In genomic region chr7:110823076-110823475, GRCm38 (mm10) we compare ENCODE assay signal across 35 mouse cellular contexts. TPM values are rescaled to one million over a fixed set of nuclear protein-coding genes. Genes with fewer than 3 reads are reported as not detected.
DNase-seq lines count a peak whose midpoint lies in the region; ATAC-seq and TF ChIP-seq lines count a peak whose summit lies in the region.
"Had no signal": no experiment of that assay in that cellular context is flagged by ENCODE, and none has a peak within 500 bp of the region (broad histone marks: within the 10 kb centered on the region; RNA-seq: fewer than 3 reads in every experiment).

No protein-coding gene starts in this region.

- no peak overlapping the region for H3K4me3 ChIP-seq in layer of hippocampus, adult 2 months
- H3K4me3 ChIP-seq in lung, embryonic 15.5 days = no peak overlapping the region
- no peak overlapping the region for H3K4me3 ChIP-seq in bone marrow macrophage, adult 2 months (ENCODE audit: insufficient read depth, low read length)
- H3K4me3 ChIP-seq: embryonic facial prominence, embryonic 13.5 days; forebrain, embryonic 10.5 days; forebrain, embryonic 15.5 days; hindbrain, embryonic 15.5 days; liver, embryonic 13.5 days; midbrain, embryonic 13.5 days; neural tube, embryonic 15.5 days; stomach, embryonic 15.5 days had no signal

- peak; percentile 71 for DNase-seq in heart, adult 11 months
- no peak for DNase-seq in heart, postnatal 4 days
- DNase-seq in layer of hippocampus, adult 2 months (ENCODE audit: low spot score in 2 of 2) = no peak
- no peak for DNase-seq in layer of hippocampus, adult 8-10 months (ENCODE audit: low spot score in 2 of 2)
- no peak for DNase-seq in lung, postnatal 14 days
- DNase-seq in spleen, postnatal 36 days (ENCODE audit: low spot score in 2 of 2) = no peak
- DNase-seq: adrenal gland, adult 8-10 months; cerebellum, adult 11-12 months; cerebellum, postnatal 10 days; gastrocnemius, postnatal 25 days; heart, adult 18-20 months; kidney, adult 2 months; kidney, postnatal 36 days; layer of hippocampus, postnatal 36 days; liver, embryonic 13.5 days; retina, postnatal 1 day; right cerebral cortex, postnatal 14 days; thymus, postnatal 14 days had no signal

- no peaks in the 10 kb centered on the region for H3K27me3 ChIP-seq in lung, embryonic 15.5 days
- H3K27me3 ChIP-seq: CH12.LX; embryonic facial prominence, embryonic 13.5 days; forebrain, embryonic 15.5 days; hindbrain, embryonic 15.5 days; liver, embryonic 13.5 days; midbrain, embryonic 13.5 days; neural tube, embryonic 15.5 days; stomach, embryonic 15.5 days had no signal

- ATAC-seq in lung, embryonic 15.5 days (ENCODE audit: borderline replicate concordance, extremely low read depth, low FRiP score, low TSS enrichment) = 0 out of 2 replicates have a peak, but pooled peaks have one; percentile 8
- ATAC-seq: forebrain, embryonic 15.5 days; inflammation-experienced regulatory T-cells, adult 6 months; midbrain, embryonic 13.5 days had no signal

- H3K4me2 ChIP-seq in lung, embryonic 15.5 days = no peak overlapping the region
- H3K4me2 ChIP-seq: embryonic facial prominence, embryonic 13.5 days; forebrain, embryonic 15.5 days; hindbrain, embryonic 15.5 days; liver, embryonic 13.5 days; lung, embryonic 14.5 days; midbrain, embryonic 13.5 days; neural tube, embryonic 15.5 days; stomach, embryonic 15.5 days had no signal

- peak overlapping the region; percentile 2; the same call in 1 of the 2 replicates for H3K27ac ChIP-seq in layer of hippocampus, adult 2 months
- H3K27ac ChIP-seq in lung, embryonic 15.5 days = no peak overlapping the region
- peak overlapping the region; percentile 83 for H3K27ac ChIP-seq in bone marrow macrophage, adult 2 months (ENCODE audit: insufficient read depth, low read depth, low read length)
- H3K27ac ChIP-seq: forebrain, embryonic 10.5 days; forebrain, embryonic 15.5 days; hindbrain, embryonic 15.5 days; liver, embryonic 13.5 days; midbrain, embryonic 13.5 days; neural tube, embryonic 15.5 days; stomach, embryonic 15.5 days had no signal

- H3K9ac ChIP-seq in lung, embryonic 15.5 days = no peak overlapping the region
- H3K9ac ChIP-seq: embryonic facial prominence, embryonic 13.5 days; forebrain, embryonic 15.5 days; hindbrain, embryonic 15.5 days; liver, embryonic 13.5 days; lung, embryonic 14.5 days; midbrain, embryonic 13.5 days; neural tube, embryonic 15.5 days; stomach, embryonic 15.5 days had no signal

- TF ChIP-seq CTCF in layer of hippocampus, adult 2 months (conservative IDR thresholded peaks at IDR 0.05) = no peak
- TF ChIP-seq CTCF in bone marrow macrophage, adult 2 months (IDR thresholded peaks at IDR 0.05; ENCODE audit: low read depth, low read length) = no peak

- H3K4me1 ChIP-seq in lung, embryonic 15.5 days = peaks cover 31% of the 10 kb centered on the region
- H3K4me1 ChIP-seq in bone marrow macrophage, adult 2 months (ENCODE audit: control insufficient read depth, insufficient read depth, low read length) = peaks cover 42% of the 10 kb centered on the region
- H3K4me1 ChIP-seq: forebrain, embryonic 10.5 days; forebrain, embryonic 15.5 days; midbrain, embryonic 13.5 days; stomach, embryonic 15.5 days had no signal

- H3K36me3 ChIP-seq in lung, embryonic 15.5 days = peaks cover 32% of the 10 kb centered on the region

- 47% methylated on average over 8 of the region's 8 CpGs for WGBS in lung, embryonic 15.5 days

- no peak for TF ChIP-seq POLR2A in bone marrow macrophage, adult 2 months (IDR thresholded peaks at IDR 0.05; ENCODE audit: borderline replicate concordance, low read depth, low read length)

- no peaks in the 10 kb centered on the region for H3K9me3 ChIP-seq in lung, embryonic 15.5 days
- H3K9me3 ChIP-seq: embryonic facial prominence, embryonic 13.5 days; forebrain, embryonic 10.5 days; forebrain, embryonic 15.5 days; hindbrain, embryonic 15.5 days; liver, embryonic 13.5 days; midbrain, embryonic 13.5 days; neural tube, embryonic 15.5 days; stomach, embryonic 15.5 days had no signal

RNA-seq across cellular contexts. Expression of gene Rnf141, which starts 21.2 kb away (rescaled TPM):
- 10 to 100 TPM; 51.9 to 57.6 TPM for total RNA-seq in heart, postnatal 4 days (2021)
- total RNA-seq in layer of hippocampus, adult 2 months (2021) = 10 to 100 TPM; 83.4 to 90.6 TPM
- total RNA-seq in layer of hippocampus, adult 8-10 months (2022) = 10 to 100 TPM; 72.8 to 92.5 (median 82.8) TPM
- 34.1 and 38.8 TPM in 2 replicates for polyA plus RNA-seq in lung, embryonic 15.5 days (2015; fragmentation: Nextera tagmentation; extraction: Ambion mirVana)
- 40.9 and 48.6 TPM in 2 replicates for polyA plus RNA-seq in bone marrow macrophage, adult 2 months (2012; ENCODE audit: insufficient read depth, insufficient read length, missing spikeins)

RNA-seq across cellular contexts. Expression of gene Lyve1, which starts 40.0 kb away (rescaled TPM):
- 10 to 100 TPM in 1 of 2 experiments, 1 to 10 TPM in 1; 9.0 to 10.2 TPM for total RNA-seq in heart, postnatal 4 days (2021)
- total RNA-seq in layer of hippocampus, adult 2 months (2021) = 1 to 10 TPM in 1 of 2 experiments, under 1 TPM in 1; 0.66 to 2.5 TPM
- 1 to 10 TPM in 3 of 4 experiments, under 1 TPM in 1; 0.99 to 2.2 (median 1.6) TPM for total RNA-seq in layer of hippocampus, adult 8-10 months (2022)
- 48.2 and 55.6 TPM in 2 replicates for polyA plus RNA-seq in lung, embryonic 15.5 days (2015; fragmentation: Nextera tagmentation; extraction: Ambion mirVana)
- polyA plus RNA-seq in bone marrow macrophage, adult 2 months (2012; ENCODE audit: insufficient read depth, insufficient read length, missing spikeins) = not detected in 2 replicates
- total RNA-seq: CH12.LX; common myeloid progenitor, adult 5-6 weeks; ES-E14; hematopoietic stem cell, adult 5-6 weeks; megakaryocyte-erythroid progenitor cell, adult 5-6 weeks had no signal
- polyA plus RNA-seq: C2C12; inflammation-experienced regulatory T-cells, adult 6 months had no signal

RNA-seq across cellular contexts. Expression of gene Ampd3, which starts 55.1 kb away (rescaled TPM):
- total RNA-seq in heart, postnatal 4 days (2021) = 10 to 100 TPM; 23.8 to 30.3 TPM
- total RNA-seq in layer of hippocampus, adult 2 months (2021) = 10 to 100 TPM; 20.8 to 25.1 TPM
- total RNA-seq in layer of hippocampus, adult 8-10 months (2022) = 10 to 100 TPM; 25.4 to 37.7 (median 30.3) TPM
- polyA plus RNA-seq in lung, embryonic 15.5 days (2015; fragmentation: Nextera tagmentation; extraction: Ambion mirVana) = 2.1 and 2.5 TPM in 2 replicates
- 43.3 and 44.5 TPM in 2 replicates for polyA plus RNA-seq in bone marrow macrophage, adult 2 months (2012; ENCODE audit: insufficient read depth, insufficient read length, missing spikeins)
